Mouse (Mus musculus): ENCODE data around the gene Hsp90ab1. TPM values are rescaled to one million over a fixed set of nuclear protein-coding genes. Genes with fewer than 3 reads are reported as not detected.
A peak's percentile ranks its signal among the peaks of the same experiment; 100 is the strongest.

Hsp90ab1 gene
- total RNA-seq (2014; rRNA removed) (1,063 and 1,068 TPM in 2 replicates), polyA plus RNA-seq (2015; fragmentation: Nextera tagmentation; extraction: Ambion mirVana) (1,368 and 1,371 TPM in 2 replicates)

GRCm38 (mm10) chr17:45573087-45573779 lies at the start of gene Hsp90ab1:
Gene Hsp90ab1 (minus strand): TSS chr17:45573271.
- Histone ChIP-seq H3K4me1 (ENCODE audit: insufficient read depth, low read length) (peaks cover 7% of the 10 kb centered on the region), H3K9ac (replicated peaks; ENCODE audit: low read length, poor library complexity, severe bottlenecking) (peak within 1 kb of the TSS; percentile 99), H3K4me3 (ENCODE audit: low read depth, low read length) (peak within 1 kb of the TSS; percentile 100), H3K36me3 (ENCODE audit: insufficient read depth, low read length) (peaks cover 32% of the 10 kb centered on the region), H3K27me3 (ENCODE audit: insufficient read depth, low read length) (no peaks in the 10 kb centered on the region), H3K9me3 (ENCODE audit: low read length) (no peaks in the 10 kb centered on the region), H3K4me2 (ENCODE audit: low read depth, low read length, poor library complexity, severe bottlenecking) (peak within 1 kb of the TSS; percentile 72), H3K27ac (ENCODE audit: low read depth, low read length) (peak within 1 kb of the TSS; percentile 97)
- 0% methylated on average over 39 of the region's 41 CpGs for WGBS
- ATAC-seq (ENCODE audit: low FRiP score) (peak; percentile 87), DNase-seq (ENCODE audit: low spot score) (peak; percentile 98)
- TF ChIP-seq CTCF (IDR thresholded peaks at IDR 0.05), result no peak

- H3K9ac ChIP-seq (replicated peaks; ENCODE audit: low read length, poor library complexity, severe bottlenecking), result no peak overlapping the region
- no peaks in the 10 kb centered on the region for H3K9me3 ChIP-seq (ENCODE audit: low read length)
- 32% methylated on average over 20 of the region's 20 CpGs for WGBS
- H3K4me3 ChIP-seq (ENCODE audit: low read depth, low read length), result no peak overlapping the region
- no peak overlapping the region for H3K27ac ChIP-seq (ENCODE audit: low read depth, low read length)
- ATAC-seq (ENCODE audit: low FRiP score), result no peak
- 0 out of 2 replicates have a peak, but pooled peaks cover 4% of the 10 kb centered on the region for H3K4me1 ChIP-seq (ENCODE audit: insufficient read depth, low read length)
- TF ChIP-seq CTCF (IDR thresholded peaks at IDR 0.05), result no peak
- no peak for DNase-seq (ENCODE audit: low spot score)
- H3K27me3 ChIP-seq (ENCODE audit: insufficient read depth, low read length), result no peaks in the 10 kb centered on the region
- H3K36me3 ChIP-seq (ENCODE audit: insufficient read depth, low read length), result no peaks in the 10 kb centered on the region
- H3K4me2 ChIP-seq (ENCODE audit: low read depth, low read length, poor library complexity, severe bottlenecking), result no peak overlapping the region
Measured at GRCm38 (mm10) chr17:45619386-45620256, 46.5 kb upstream of the Hsp90ab1 start.

GRCm38 (mm10) chr17:45618941-45619385 lies 45.9 kb upstream of the Hsp90ab1 start:
- Histone ChIP-seq H3K9me3 (ENCODE audit: low read length) (no peaks in the 10 kb centered on the region), H3K27ac (ENCODE audit: low read depth, low read length) (no peak overlapping the region), H3K9ac (replicated peaks; ENCODE audit: low read length, poor library complexity, severe bottlenecking) (no peak overlapping the region), H3K4me2 (ENCODE audit: low read depth, low read length, poor library complexity, severe bottlenecking) (no peak overlapping the region), H3K4me3 (ENCODE audit: low read depth, low read length) (no peak overlapping the region), H3K36me3 (ENCODE audit: insufficient read depth, low read length) (no peaks in the 10 kb centered on the region), H3K4me1 (ENCODE audit: insufficient read depth, low read length) (0 out of 2 replicates have a peak, but pooled peaks cover 4% of the 10 kb centered on the region), H3K27me3 (ENCODE audit: insufficient read depth, low read length) (no peaks in the 10 kb centered on the region)
- no peak for DNase-seq (ENCODE audit: low spot score)
- 22% methylated on average over 8 of the region's 8 CpGs for WGBS
- no peak for TF ChIP-seq CTCF (IDR thresholded peaks at IDR 0.05)
- no peak for ATAC-seq (ENCODE audit: low FRiP score)

- no peak overlapping the region for H3K9ac ChIP-seq (replicated peaks; ENCODE audit: low read length, poor library complexity, severe bottlenecking)
Measured at GRCm38 (mm10) chr17:45617655-45618054, 44.6 kb upstream of the Hsp90ab1 start.

GRCm38 (mm10) chr17:45616679-45617078 lies 43.6 kb upstream of the Hsp90ab1 start:
- no peak for ATAC-seq (ENCODE audit: low FRiP score)
- Histone ChIP-seq H3K4me3 (ENCODE audit: low read depth, low read length) (no peak overlapping the region), H3K4me2 (ENCODE audit: low read depth, low read length, poor library complexity, severe bottlenecking) (no peak overlapping the region), H3K36me3 (ENCODE audit: insufficient read depth, low read length) (no peaks in the 10 kb centered on the region), H3K27ac (ENCODE audit: low read depth, low read length) (no peak overlapping the region), H3K4me1 (ENCODE audit: insufficient read depth, low read length) (0 out of 2 replicates have a peak, but pooled peaks cover 4% of the 10 kb centered on the region), H3K9ac (replicated peaks; ENCODE audit: low read length, poor library complexity, severe bottlenecking) (no peak overlapping the region), H3K9me3 (ENCODE audit: low read length) (no peaks in the 10 kb centered on the region), H3K27me3 (ENCODE audit: insufficient read depth, low read length) (no peaks in the 10 kb centered on the region)
- TF ChIP-seq CTCF (IDR thresholded peaks at IDR 0.05), result no peak
- WGBS, result 87% methylated on average over 3 of the region's 3 CpGs
- DNase-seq (ENCODE audit: low spot score), result no peak

More at GRCm38 (mm10) chr17:45617655-45618054, 44.6 kb upstream of the Hsp90ab1 start:
- Histone ChIP-seq H3K27ac (ENCODE audit: low read depth, low read length) (no peak overlapping the region), H3K9me3 (ENCODE audit: low read length) (no peaks in the 10 kb centered on the region), H3K27me3 (ENCODE audit: insufficient read depth, low read length) (no peaks in the 10 kb centered on the region), H3K4me1 (ENCODE audit: insufficient read depth, low read length) (0 out of 2 replicates have a peak, but pooled peaks cover 4% of the 10 kb centered on the region), H3K4me2 (ENCODE audit: low read depth, low read length, poor library complexity, severe bottlenecking) (no peak overlapping the region), H3K36me3 (ENCODE audit: insufficient read depth, low read length) (no peaks in the 10 kb centered on the region), H3K4me3 (ENCODE audit: low read depth, low read length) (no peak overlapping the region)
- no peak for DNase-seq (ENCODE audit: low spot score)
- no peak for ATAC-seq (ENCODE audit: low FRiP score)
- TF ChIP-seq CTCF (IDR thresholded peaks at IDR 0.05), result no peak
- WGBS, result 90% methylated on average over 6 of the region's 6 CpGs

Measured in midbrain, postnatal 0 days (tissue).